Mouse (Mus musculus) liver, embryonic 14.5 days (tissue): ENCODE measurements around the gene Pitpnb. TPM values are rescaled to one million over a fixed set of nuclear protein-coding genes. Genes with fewer than 3 reads are reported as not detected.
A peak's percentile ranks its signal among the peaks of the same experiment; 100 is the strongest.

Experiments used
- ATAC-seq: fragments of 200-750 bp; cut with Nextera tagmentation; 2 replicates; pipeline ENCODE4 v1.8.0; 2017; ENCODE audit warnings: moderate number of reproducible peaks, mild to moderate bottlenecking, moderate library complexity; ENCODE audit not compliant: insufficient read depth
- DNase-seq, 3 experiments: peaks; one replicate each; pipeline ENCODE4 v3.0.0-alpha.2; 2012 to 2013; ENCODE audit warnings: low read depth in 3 of 3, low spot score in 3 of 3
- H3K27ac ChIP-seq: fragments of 300-500 bp; sonication (generic); 2 replicates; pipeline ENCODE4 v1.5.1; 2014; ENCODE audit warnings: moderate library complexity, mild to moderate bottlenecking, control low read depth, inconsistent platforms
- H3K27me3 ChIP-seq: fragments of 300-500 bp; sonication (generic); 2 replicates; pipeline ENCODE4 v1.6.1; 2014; ENCODE audit warnings: mild to moderate bottlenecking, low read length, moderate library complexity; ENCODE audit not compliant: control insufficient read depth, insufficient read depth
- H3K36me3 ChIP-seq: fragments of 300-500 bp; sonication (generic); replicated peaks from 2 replicates; pipeline ENCODE4 v1.6.1; 2014; ENCODE audit warnings: low read depth; ENCODE audit not compliant: control insufficient read depth, insufficient read depth
- H3K4me1 ChIP-seq, 2 experiments: fragments of 200-500 bp in 1 of 2; fragments of 300-500 bp in 1 of 2; sonication (generic) in 1 of 2; replicated peaks; 2 replicates each; pipeline ENCODE4 v1.6.1; 2012 to 2014; ENCODE audit warnings: antibody characterized with exemption in 1 of 2, inconsistent platforms in 1 of 2, low read length in 1 of 2; ENCODE audit not compliant: control insufficient read depth in 2 of 2, insufficient read depth in 2 of 2
- H3K4me2 ChIP-seq: fragments of 300-500 bp; sonication (generic); 2 replicates; pipeline ENCODE4 v1.6.1; 2014; ENCODE audit warnings: low read depth, mild to moderate bottlenecking, control low read depth, moderate library complexity
- H3K4me3 ChIP-seq, 2 experiments: fragments of 200-500 bp in 1 of 2; fragments of 300-500 bp in 1 of 2; sonication (generic) in 1 of 2; 2 replicates each; pipeline ENCODE4 v1.5.1; 2012 to 2014; ENCODE audit warnings: low read depth in 2 of 2, low read length in 2 of 2, mild to moderate bottlenecking in 2 of 2, control low read depth in 1 of 2, inconsistent platforms in 1 of 2, moderate library complexity in 1 of 2; ENCODE audit not compliant: insufficient read depth in 1 of 2
- H3K9ac ChIP-seq: fragments of 300-500 bp; sonication (generic); replicated peaks from 2 replicates; pipeline ENCODE4 v1.6.1; 2014; ENCODE audit warnings: mild to moderate bottlenecking, control low read depth, moderate library complexity
- H3K9me3 ChIP-seq: fragments of 300-500 bp; sonication (generic); 2 replicates; pipeline ENCODE4 v1.6.1; 2016; ENCODE audit warnings: low read length, mixed read lengths; ENCODE audit not compliant: control insufficient read depth
- CTCF ChIP-seq: IDR thresholded peaks from 2 replicates; pipeline ENCODE4 v1.5.1; 2016; ENCODE audit warnings: antibody characterized with exemption, low read depth, control low read depth
- EP300 ChIP-seq: IDR thresholded peaks from 2 replicates; pipeline ENCODE4 v1.6.1; 2016; ENCODE audit warnings: antibody characterized with exemption, low read depth
- WGBS: fragments of 180-500 bp; shearing (Covaris S2); extraction: QIAGEN DNeasy Blood & Tissue Kit; methylation state at CpG from one replicate; pipeline ENCODE4 v1.1.7; 2014; ENCODE audit not compliant: insufficient replicate concordance; 5-methylcytosine and 5-hydroxymethylcytosine counted together
- polyA plus RNA-seq, 2 experiments: library from polyadenylated mRNA; depleted of rRNA in 1 of 2; stranded (reverse) in 1 of 2; unstranded in 1 of 2; fragments of >200 nt; fragmentation: Nextera tagmentation in 1 of 2; extraction: Ambion mirVana in 1 of 2; gene quantifications; 2 replicates each; pipeline versions ENCODE4 v1.2.1 to v1.2.3; 2012 to 2014

The Pitpnb gene
- polyA plus RNA-seq, 2 experiments = 23.1 to 31.5 TPM

GRCm38 (mm10) chr5:111395771-111396170 lies 65.2 kb downstream of the Pitpnb start:
- no peaks in the 10 kb centered on the region; a peak in 1 of 4 replicates for H3K4me1 ChIP-seq
- WGBS = 71% methylated on average over 10 of the region's 10 CpGs
- H3K27me3 ChIP-seq = no peaks in the 10 kb centered on the region
- DNase-seq = no peak
- H3K36me3 ChIP-seq = no peaks in the 10 kb centered on the region
- H3K9me3 ChIP-seq = no peaks in the 10 kb centered on the region
- TF ChIP-seq EP300 (no peak), CTCF (no peak)
- H3K4me3 ChIP-seq = no peak overlapping the region
- H3K9ac ChIP-seq = no peak overlapping the region
- no peak for ATAC-seq
- no peak overlapping the region for H3K4me2 ChIP-seq
- no peak overlapping the region for H3K27ac ChIP-seq

DNA sequence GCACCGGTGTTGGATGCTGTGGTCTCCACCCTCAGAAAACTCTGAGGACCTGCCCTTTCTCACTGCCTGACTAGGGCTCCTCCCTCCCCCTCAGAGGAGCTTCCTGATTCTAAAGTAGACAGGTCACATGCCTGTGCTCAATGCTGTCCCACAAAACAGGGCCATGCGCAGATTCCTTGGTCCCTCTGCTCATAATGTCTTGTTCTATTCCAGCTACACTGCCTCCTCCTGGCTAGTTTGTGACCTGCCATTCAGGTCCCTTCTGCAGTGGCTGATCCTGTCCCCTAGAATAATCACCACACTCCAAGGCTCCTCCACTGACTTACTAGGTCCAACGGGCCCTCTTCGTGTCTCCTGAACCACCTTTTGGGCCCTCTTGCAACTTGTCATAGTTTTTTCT lies 65.6 kb downstream of the Pitpnb start:
- Histone ChIP-seq H3K4me3 (no peak overlapping the region), H3K27ac (no peak overlapping the region), H3K36me3 (no peaks in the 10 kb centered on the region), H3K9me3 (no peaks in the 10 kb centered on the region), H3K4me2 (no peak overlapping the region), H3K9ac (no peak overlapping the region), H3K27me3 (no peaks in the 10 kb centered on the region), H3K4me1 (no peaks in the 10 kb centered on the region; a peak in 1 of 4 replicates)
- no peak for TF ChIP-seq EP300
- 0 out of 2 replicates have a peak, but pooled peaks have one; percentile 15 for TF ChIP-seq CTCF
- ATAC-seq (no peak), DNase-seq (no peak)
- WGBS = 64% methylated on average over 4 of the region's 4 CpGs

GRCm38 (mm10) chr5:111398471-111398870 lies 67.9 kb downstream of the Pitpnb start:
- DNase-seq (no peak), ATAC-seq (no peak)
- peaks cover 3 to 7% of the 10 kb centered on the region in 2 experiments; a peak in 3 of 4 replicates for H3K4me1 ChIP-seq
- H3K4me2 ChIP-seq = no peak overlapping the region
- TF ChIP-seq EP300 = no peak
- TF ChIP-seq CTCF = no peak
- H3K27ac ChIP-seq = no peak overlapping the region
- H3K27me3 ChIP-seq = no peaks in the 10 kb centered on the region
- no peaks in the 10 kb centered on the region for H3K9me3 ChIP-seq
- no peak overlapping the region for H3K4me3 ChIP-seq
- H3K9ac ChIP-seq = no peak overlapping the region
- WGBS = 51% methylated on average over 4 of the region's 4 CpGs
- H3K36me3 ChIP-seq = no peaks in the 10 kb centered on the region

DNA sequence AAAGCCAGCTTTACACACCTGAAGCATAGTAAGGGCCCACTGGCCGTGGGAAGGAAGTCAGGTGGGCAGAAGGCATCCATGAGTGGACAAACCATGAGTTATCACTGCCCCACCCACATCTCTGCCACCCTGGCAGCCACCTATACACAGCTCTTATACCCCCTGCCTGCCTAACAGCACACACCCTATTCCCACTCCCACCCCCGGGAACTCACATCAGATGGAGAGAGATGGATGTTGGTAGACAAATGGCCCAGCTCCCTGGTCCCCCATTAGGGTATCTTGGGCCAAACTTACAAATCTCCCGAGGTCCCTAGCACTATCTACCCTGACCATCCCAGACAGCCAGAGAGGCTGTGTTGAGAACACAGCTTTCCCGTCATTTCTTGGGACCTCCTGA lies 68.7 kb downstream of the Pitpnb start:
- ATAC-seq (no peak), DNase-seq (no peak)
- H3K9me3 ChIP-seq = no peaks in the 10 kb centered on the region
- H3K27ac ChIP-seq = no peak overlapping the region
- H3K4me3 ChIP-seq = no peak overlapping the region
- no peaks in the 10 kb centered on the region for H3K27me3 ChIP-seq
- peaks cover 3 to 9% of the 10 kb centered on the region in 2 experiments; a peak in 3 of 4 replicates for H3K4me1 ChIP-seq
- H3K9ac ChIP-seq = no peak overlapping the region
- no peaks in the 10 kb centered on the region for H3K36me3 ChIP-seq
- no peak overlapping the region for H3K4me2 ChIP-seq
- 54% methylated on average over 4 of the region's 4 CpGs for WGBS
- TF ChIP-seq EP300 (no peak), CTCF (no peak)

- no peak for TF ChIP-seq CTCF
- no peak for TF ChIP-seq EP300
- no peak overlapping the region for H3K4me2 ChIP-seq
- no peaks in the 10 kb centered on the region for H3K36me3 ChIP-seq
- no peak overlapping the region for H3K4me3 ChIP-seq
- DNase-seq = no peak
- no peak for ATAC-seq
- H3K4me1 ChIP-seq = peaks cover 3 to 9% of the 10 kb centered on the region in 2 experiments; a peak in 3 of 4 replicates
- H3K27me3 ChIP-seq = no peaks in the 10 kb centered on the region
- H3K27ac ChIP-seq = no peak overlapping the region
- H3K9ac ChIP-seq = no peak overlapping the region
- 74% methylated on average over 19 of the region's 19 CpGs for WGBS
- no peaks in the 10 kb centered on the region for H3K9me3 ChIP-seq
Measured at GRCm38 (mm10) chr5:111401879-111402650, 71.5 kb downstream of the Pitpnb start.
